Mouse (Mus musculus) megakaryocyte, adult 5-6 weeks (primary cell): ENCODE measurements around the gene Hoxa3. TPM values are rescaled to one million over a fixed set of nuclear protein-coding genes. Genes with fewer than 3 reads are reported as not detected.

ENCODE experiments used
- ATAC-seq: 2 replicates; pipeline ENCODE4 v1.8.0; 2016; ENCODE audit warnings: mild to moderate bottlenecking, inconsistent platforms; ENCODE audit not compliant: poor library complexity, severe bottlenecking
- total RNA-seq, 2 experiments: library from RNA; stranded (forward) in 1 of 2; stranded (reverse) in 1 of 2; fragments of 153-499, 151-499 nt in 1 of 2; fragments of 221-1000, 200-1000 nt in 1 of 2; gene quantifications; 2 replicates each; pipeline versions ENCODE4 v1.2.3 to v1.2.4; 2015 to 2017

The Hoxa3 gene
- total RNA-seq, 2 experiments from 2014 or later = not detected

- ATAC-seq = peak; percentile 82
Observed at GRCm38 (mm10) chr6:52221337-52221992, 8.3 kb upstream of the Hoxa3 start, which contains the start of gene Hoxa7. Hoxa7 (minus strand) TSS chr6:52221854.

GRCm38 (mm10) chr6:52220865-52221310 lies 7.8 kb upstream of the Hoxa3 start:
- ATAC-seq = no peak

- no peak for ATAC-seq
Observed at GRCm38 (mm10) chr6:52220003-52220864, 7.1 kb upstream of the Hoxa3 start.

DNA sequence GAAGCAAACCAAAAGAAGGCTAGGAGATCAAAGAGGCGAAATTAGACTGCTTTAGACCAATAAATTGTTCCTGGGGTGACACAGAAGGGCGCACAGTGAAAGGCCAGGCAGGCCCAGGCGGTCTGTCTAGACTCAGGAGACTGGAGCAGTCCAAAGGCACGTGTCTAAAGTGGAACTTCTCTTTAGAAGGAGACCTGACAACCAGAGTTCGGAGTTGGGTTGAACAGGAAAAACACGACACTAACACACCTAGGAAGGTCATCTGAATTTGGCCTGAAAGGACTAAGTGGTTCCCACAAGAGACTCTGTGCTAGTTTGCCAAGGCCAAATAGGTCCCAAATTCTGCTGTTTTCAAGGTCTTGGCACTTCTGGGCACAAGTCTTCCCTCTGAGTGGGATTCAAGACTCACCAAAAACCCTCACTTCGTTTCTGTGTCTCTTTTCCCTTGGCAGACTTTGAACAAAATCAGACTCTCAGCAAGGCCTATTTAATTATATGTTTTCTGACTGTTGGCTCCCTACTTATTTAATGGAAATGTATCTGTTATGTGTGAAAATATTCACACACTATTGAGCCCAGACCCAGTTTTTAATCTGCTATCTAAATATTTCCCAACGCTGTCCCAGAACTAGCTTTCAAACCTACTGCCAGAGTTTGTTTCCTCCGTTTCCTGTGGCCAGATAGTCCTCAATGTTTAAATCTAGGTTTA lies 6.3 kb upstream of the Hoxa3 start:
- ATAC-seq = no peak

- no peak for ATAC-seq
Observed at GRCm38 (mm10) chr6:52218643-52219215, 5.6 kb upstream of the Hoxa3 start.

DNA sequence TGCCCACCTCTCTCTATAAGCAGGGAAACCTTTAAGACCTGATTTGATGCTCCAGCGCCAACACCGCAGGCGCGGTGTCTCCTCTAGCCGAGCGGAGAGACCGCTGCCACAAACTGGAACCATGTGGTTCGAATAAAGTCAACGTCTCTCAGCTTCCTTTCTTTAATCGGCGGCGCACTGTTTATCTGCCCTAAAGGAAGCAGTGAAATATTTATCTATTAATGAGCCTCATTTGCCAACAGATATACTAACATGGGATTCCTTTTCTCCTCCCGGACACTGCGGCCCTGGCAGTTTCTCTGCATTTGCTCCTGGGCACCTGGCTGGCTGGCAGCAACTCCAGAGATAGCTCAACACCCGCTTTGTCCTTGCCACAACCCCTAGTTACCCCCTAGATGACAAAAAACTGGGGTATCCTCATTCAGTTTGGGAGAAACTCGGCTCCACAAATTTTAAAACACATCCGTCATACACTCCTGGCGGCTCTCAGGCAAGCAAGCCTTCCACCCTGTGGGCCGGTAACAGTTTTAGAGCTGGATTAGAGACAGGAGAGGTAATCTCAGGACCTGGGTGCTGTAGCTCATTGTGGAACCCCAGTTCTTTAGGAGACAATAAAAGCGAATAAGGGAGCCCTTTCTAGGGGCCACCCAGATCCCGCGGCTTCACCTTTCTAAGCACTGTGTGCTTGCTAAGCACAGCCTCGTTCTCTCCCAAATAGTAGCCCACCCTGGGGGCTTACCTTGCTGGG lies 4.9 kb upstream of the Hoxa3 start:
- no peak for ATAC-seq

DNA sequence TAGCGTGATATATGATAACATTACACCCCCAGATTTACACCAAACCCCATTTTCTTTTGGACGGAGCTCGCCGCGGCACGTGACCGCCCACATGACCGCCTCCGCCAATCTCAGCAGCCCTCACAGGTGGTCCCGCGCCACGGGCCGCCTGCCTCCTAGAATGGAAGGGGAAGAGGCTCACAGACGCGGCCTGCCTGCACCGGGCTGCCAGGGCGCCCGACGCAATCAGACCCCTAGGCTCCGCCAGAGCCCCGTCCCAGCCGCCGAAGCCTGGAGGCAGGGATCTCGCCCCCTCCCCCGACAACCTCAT lies 4.3 kb upstream of the Hoxa3 start:
- peak; percentile 35 for ATAC-seq

DNA sequence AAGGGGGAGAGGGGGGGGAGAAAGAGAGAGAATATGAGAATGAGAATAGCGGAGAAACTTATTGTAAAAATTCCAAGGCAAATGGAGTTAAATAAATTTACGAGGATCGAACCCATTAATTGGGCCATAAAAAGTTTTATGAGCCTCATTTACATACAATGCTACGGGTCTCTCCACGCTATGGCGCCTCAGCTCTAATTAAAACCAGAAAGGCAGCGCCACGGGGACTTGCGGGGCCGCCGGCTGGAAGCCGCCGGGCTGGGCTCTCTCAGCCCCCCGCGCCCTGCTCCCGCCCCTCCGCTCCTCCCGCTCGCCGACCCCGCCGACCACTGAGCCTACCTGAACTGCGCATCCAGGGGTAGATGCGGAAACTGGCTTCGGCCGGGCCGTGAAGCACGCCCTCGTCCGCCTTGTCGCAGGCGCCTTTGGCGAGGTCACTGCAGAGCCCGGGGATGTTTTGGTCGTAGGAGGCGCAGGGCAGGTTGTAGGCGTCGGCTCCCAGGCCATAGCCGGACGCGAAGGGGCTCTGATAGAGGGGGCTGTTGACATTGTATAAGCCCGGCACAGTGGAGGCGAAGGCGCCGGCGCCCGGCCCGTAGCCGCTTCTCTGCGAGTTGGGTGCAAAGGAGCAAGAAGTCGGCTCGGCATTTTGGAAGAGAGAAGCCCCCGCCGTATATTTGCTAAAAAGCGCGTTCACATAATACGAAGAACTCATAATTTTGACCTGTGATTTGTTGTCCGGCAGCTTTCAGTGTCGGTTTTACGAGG lies 3.7 kb upstream of the Hoxa3 start:
- ATAC-seq = 0 out of 2 replicates have a peak, but pooled peaks have one; percentile 2

DNA sequence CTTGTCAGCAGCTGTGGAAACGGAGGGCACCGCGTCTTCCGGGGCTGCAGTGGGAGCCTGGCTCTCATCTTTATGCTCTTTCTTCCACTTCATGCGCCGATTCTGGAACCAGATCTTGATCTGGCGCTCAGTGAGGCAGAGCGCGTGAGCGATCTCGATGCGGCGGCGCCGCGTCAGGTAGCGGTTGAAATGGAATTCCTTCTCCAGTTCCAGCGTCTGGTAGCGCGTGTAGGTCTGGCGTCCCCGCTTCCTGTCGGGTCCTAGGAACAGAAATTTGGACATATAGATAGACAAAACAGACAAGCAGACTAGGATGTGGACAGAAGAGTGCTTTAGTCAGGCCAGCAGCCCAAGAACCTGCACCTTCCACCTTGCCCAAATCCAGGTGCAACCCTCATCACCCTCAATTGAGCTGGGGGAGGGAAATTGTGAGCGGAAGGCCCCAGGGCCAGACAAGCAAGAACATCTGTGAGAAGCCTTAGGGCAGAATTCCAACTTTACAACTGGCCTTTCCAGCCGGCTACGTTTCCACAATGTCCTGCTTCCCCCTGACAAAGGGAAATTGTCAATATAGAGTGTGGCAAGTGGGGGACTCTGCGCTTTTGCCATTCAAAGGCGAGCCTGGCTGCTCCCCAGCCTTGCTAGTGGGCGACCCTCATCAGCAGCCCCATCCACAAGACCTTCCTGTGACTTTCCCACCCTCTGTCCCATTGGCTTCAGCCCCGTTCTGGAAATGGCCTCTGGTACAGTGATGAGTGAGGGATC lies 2.8 kb upstream of the Hoxa3 start:
- no peak for ATAC-seq

- ATAC-seq = no peak
Observed at GRCm38 (mm10) chr6:52215070-52215469, 1.9 kb upstream of the Hoxa3 start.

- no peak for ATAC-seq
Observed at GRCm38 (mm10) chr6:52214271-52214670, 1.1 kb upstream of the Hoxa3 start.

DNA sequence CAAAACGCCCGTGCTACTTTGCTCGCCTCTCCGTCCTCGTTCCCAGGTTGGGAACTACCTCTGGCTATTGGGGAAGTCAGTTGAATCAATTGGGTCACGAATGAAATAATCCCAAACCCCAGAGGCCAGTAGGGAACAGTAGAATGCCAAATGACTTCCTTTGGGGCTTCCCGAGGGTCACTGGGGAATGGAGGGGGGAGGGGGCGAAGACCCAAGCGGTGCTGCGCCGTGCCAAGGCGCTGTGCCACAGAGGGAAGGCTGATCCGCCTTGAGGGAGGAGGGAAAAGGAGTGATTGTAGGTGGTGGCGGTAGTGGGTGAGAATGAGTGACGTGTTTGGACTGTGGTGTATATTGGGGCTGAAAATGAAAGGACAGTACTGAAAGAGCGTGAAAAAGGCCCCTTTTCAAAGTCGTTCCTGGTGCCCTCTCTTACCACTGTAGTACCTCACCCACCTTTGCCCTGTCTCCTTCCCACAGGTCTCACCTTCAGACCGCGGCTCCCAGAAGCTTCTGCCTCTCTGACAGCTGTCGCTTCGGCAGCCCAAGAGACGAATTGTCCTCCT lies 499 bp downstream of the Hoxa3 start:
- ATAC-seq = peak; percentile 27; the same call in 1 of the 2 replicates

- ATAC-seq = no peak
Observed at GRCm38 (mm10) chr6:52211961-52212360, 1.2 kb downstream of the Hoxa3 start.

DNA sequence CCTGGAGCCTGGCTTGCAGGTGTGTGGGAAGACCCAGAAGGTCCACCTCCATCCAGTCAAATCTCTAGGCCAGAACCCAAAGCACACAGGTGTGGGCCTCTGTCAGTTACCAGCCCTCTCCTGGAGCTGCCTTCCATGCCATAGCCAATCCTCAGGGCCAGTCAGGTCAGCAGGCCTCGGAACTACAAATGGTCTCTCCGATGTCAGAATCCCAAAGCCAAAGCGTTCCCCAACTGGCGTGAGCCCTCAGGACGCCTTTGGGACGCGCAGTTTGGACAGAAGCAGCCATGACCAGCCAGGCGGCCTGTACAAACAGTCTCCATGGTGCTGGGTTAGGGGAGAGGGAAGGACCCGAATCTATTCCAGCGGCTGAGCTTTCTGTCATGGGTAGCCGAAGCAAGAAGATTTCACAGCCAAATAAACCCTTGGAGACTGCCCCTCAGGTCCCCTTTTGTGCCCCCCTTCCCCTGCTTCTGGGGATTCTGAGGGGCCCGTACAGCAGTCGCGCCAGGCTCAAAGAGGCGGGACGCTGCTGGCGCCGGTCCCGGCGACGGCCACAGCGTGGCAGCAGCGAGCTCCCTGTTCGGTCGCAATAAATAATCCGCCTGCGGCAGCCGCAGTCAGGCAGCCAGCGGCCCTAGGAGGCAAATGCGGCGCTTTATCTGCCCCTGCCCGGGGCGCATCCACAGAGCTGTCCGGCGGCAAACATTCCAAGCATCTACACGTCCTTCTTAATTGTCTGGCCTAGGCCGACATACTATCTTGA lies 1.8 kb downstream of the Hoxa3 start:
- peak; percentile 90 for ATAC-seq

GRCm38 (mm10) chr6:52209685-52210046 lies 3.5 kb downstream of the Hoxa3 start:
- ATAC-seq = no peak

DNA sequence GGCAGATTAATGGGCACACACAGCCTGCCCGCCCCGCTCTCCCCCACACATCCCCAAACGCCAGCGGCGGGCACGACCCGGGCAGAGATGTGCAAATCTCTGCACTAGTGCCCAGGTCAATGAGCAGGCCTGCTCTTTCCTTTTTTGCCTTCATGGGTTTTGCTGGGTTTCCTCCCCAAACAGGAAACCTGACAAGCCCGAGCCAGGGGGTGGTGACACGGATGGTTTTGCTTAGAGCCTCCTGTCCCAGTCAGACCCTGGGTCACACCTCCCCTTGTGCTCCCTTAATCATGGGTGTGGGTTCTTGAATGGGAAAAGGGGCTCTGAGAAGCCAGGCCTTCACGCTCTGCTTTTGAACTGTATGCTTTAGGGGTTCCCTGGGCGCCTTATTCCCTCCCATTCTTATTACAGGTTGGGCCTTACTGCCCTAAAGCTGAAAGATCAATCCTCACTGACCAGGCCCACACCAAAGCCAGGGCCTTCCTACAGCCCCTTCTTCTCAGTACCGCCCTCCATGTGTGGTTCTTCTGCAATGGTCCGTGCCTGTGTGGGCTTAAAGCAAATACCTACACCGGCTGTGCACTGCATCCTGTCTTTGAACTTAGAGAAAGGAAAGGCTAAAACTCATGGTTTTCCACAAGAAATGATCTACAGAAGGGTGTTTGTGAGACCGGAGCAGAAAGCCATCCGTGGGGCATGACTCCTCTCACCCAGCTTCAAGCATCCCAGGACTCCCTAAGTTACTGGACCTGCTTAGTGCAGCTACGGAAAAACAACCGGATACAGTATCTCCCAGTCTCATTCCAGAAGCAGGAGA lies 4.1 kb downstream of the Hoxa3 start:
- no peak for ATAC-seq
